Mouse (Mus musculus) megakaryocyte, embryonic 14.5 days (primary cell): ENCODE results near the gene Shq1.

ENCODE experiments used
- FLI1 ChIP-seq: IDR thresholded peaks from 2 replicates; pipeline ENCODE4 v1.6.1; 2012; ENCODE audit warnings: low read length, inconsistent platforms, mixed read lengths
- GATA1 ChIP-seq: IDR thresholded peaks from 3 replicates; pipeline ENCODE4 v1.6.1; 2012; ENCODE audit warnings: mixed read lengths, low read length, inconsistent platforms, borderline replicate concordance

DNA sequence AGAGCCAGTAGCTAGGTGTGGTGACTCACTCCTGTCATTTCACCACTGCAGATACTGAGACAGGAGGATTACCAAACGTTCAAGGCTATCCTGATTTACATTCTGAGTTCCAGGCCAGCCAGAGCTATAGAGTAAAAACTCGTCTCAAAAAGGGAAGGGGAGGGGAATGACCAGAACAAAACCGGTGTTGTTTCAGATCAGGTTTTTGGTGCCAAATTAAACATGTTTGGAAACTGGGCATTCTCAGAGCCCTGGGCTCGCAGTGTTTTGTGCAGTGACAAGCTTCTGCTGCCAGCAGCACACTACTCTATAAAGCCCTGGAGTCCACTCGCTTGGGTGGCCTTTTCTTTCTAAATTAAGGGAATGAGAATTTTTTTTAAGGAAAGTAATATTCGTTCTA is 8.7 kb downstream of the Shq1 start:
- TF ChIP-seq GATA1, result no peak
- no peak for TF ChIP-seq FLI1
